ENCODE assay signal across 13 mouse cellular contexts in the genomic region with DNA sequence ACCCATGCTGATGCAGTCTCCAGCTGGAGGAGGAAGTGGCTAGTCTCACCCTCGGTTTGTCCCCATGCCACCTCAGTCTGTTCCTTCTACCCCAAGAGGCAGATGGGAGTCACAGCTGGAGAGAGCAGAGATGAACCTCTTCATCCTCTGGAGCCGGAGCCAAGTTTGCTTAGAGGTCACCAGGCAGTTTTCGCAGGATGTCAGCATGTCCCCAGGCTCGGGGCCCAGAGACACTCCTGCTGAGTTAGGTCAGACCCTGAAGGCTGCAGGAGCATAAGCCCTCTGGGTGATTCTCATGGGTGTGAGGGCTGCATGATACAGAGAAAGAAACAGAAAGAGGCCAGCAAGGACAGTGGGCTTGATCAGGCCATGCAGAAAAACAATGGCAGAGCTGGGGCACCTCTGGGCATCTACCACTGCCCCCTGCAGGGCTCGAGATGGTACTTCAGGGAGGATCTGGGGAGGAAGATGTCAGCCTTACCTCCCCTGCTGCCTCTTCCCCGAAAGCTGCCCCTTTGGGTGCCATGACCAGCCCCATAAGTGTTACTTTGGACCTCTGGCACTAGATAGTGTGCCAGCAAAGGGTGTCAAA. TPM values are rescaled to one million over a fixed set of nuclear protein-coding genes. Genes with fewer than 3 reads are reported as not detected.
DNase-seq lines count a peak whose midpoint lies in the region; ATAC-seq and TF ChIP-seq lines count a peak whose summit lies in the region.
"Had no signal": no experiment of that assay in that cellular context is flagged by ENCODE, and none has a peak within 500 bp of the region (broad histone marks: within the 10 kb centered on the region; RNA-seq: fewer than 3 reads in every experiment).

No protein-coding gene starts in this region.

- H3K27ac ChIP-seq in cerebellum, adult 2 months (ENCODE audit: insufficient read depth, low read length) = no peak overlapping the region
- no peak overlapping the region for H3K27ac ChIP-seq in liver, adult 2 months (replicated peaks; ENCODE audit: insufficient read depth, low read depth, low read length)
- H3K27ac ChIP-seq: heart, embryonic 13.5 days; neural tube, embryonic 13.5 days; stomach, embryonic 15.5 days had no signal

- H3K79me2 ChIP-seq in liver, adult 2 months (ENCODE audit: control insufficient read depth, insufficient read depth, low read length) = no peaks in the 10 kb centered on the region

- H3K9me3 ChIP-seq in G1E (replicated peaks) = no peaks in the 10 kb centered on the region
- H3K9me3 ChIP-seq: heart, embryonic 13.5 days; neural tube, embryonic 13.5 days; stomach, embryonic 15.5 days had no signal

- no peaks in the 10 kb centered on the region for H3K27me3 ChIP-seq in cerebellum, adult 2 months (ENCODE audit: control insufficient read depth, insufficient read depth, low read length)
- H3K27me3 ChIP-seq in liver, adult 2 months (ENCODE audit: control insufficient read depth, insufficient read depth, low read length) = peaks cover 13% of the 10 kb centered on the region
- H3K27me3 ChIP-seq in G1E (ENCODE audit: insufficient read depth, low read length) = peaks cover 60% of the 10 kb centered on the region

- peak in 1 of 2 experiments; percentile 30 for DNase-seq in cerebellum, adult 2 months
- no peak for DNase-seq in cerebellum, adult 18-20 months
- DNase-seq in liver, adult 2 months (ENCODE audit: extremely low read depth, low read depth, low spot score) = no peak
- DNase-seq in liver (no peak), G1E (ENCODE audit: low spot score) (no peak)
- DNase-seq in frontal cortex, postnatal 14 days (ENCODE audit: low spot score in 2 of 2) = no peak
- no peak for DNase-seq in urinary bladder, postnatal 14 days (ENCODE audit: low spot score)
- DNase-seq: kidney, postnatal 25 days had no signal

- H3K36me3 ChIP-seq in liver, adult 2 months (ENCODE audit: control insufficient read depth, insufficient read depth, low read length) = no peaks in the 10 kb centered on the region
- no peaks in the 10 kb centered on the region for H3K36me3 ChIP-seq in G1E (replicated peaks)
- H3K36me3 ChIP-seq: heart, embryonic 13.5 days; neural tube, embryonic 13.5 days; stomach, embryonic 15.5 days had no signal

- TF ChIP-seq POLR2A in cerebellum, adult 2 months (IDR thresholded peaks at IDR 0.05; ENCODE audit: borderline replicate concordance, insufficient read depth, low read length) = no peak
- no peak for TF ChIP-seq POLR2A in liver, adult 2 months (IDR thresholded peaks at IDR 0.05; ENCODE audit: extremely low read depth, insufficient read depth, low read length)

- no peak overlapping the region for H3K9ac ChIP-seq in liver, adult 2 months (ENCODE audit: low read depth, low read length)
- H3K9ac ChIP-seq: heart, embryonic 13.5 days; neural tube, embryonic 13.5 days; stomach, embryonic 15.5 days had no signal

- WGBS in cerebellum, adult 2 months = 51% methylated on average over 6 of the region's 6 CpGs
- 69% methylated on average over 6 of the region's 6 CpGs for WGBS in liver, adult 2 months

- H3K4me1 ChIP-seq in cerebellum, adult 2 months (ENCODE audit: control insufficient read depth, insufficient read depth, low read length) = peaks cover 14% of the 10 kb centered on the region
- no peaks in the 10 kb centered on the region; the same call in 1 of the 2 replicates for H3K4me1 ChIP-seq in liver, adult 2 months (ENCODE audit: control insufficient read depth, insufficient read depth, low read length)
- H3K4me1 ChIP-seq in G1E (ENCODE audit: insufficient read depth, low read depth, low read length) = peaks cover 15% of the 10 kb centered on the region; the same call in 1 of the 2 replicates

- peak; percentile 48; the same call in 1 of the 2 replicates for TF ChIP-seq CTCF in cerebellum, adult 2 months (IDR thresholded peaks at IDR 0.05; ENCODE audit: borderline replicate concordance, insufficient read depth, low read depth, low read length)
- peak; percentile 80 for TF ChIP-seq CTCF in liver, adult 2 months (IDR thresholded peaks at IDR 0.05; ENCODE audit: low read depth, low read length)
- TF ChIP-seq CTCF in G1E (IDR thresholded peaks at IDR 0.05; ENCODE audit: low read depth, low read length) = peak; percentile 45

- ATAC-seq in G1E (ENCODE audit: extremely low read depth, insufficient number of reproducible peaks, low FRiP score, poor library complexity, severe bottlenecking) = no peak
- 0 out of 2 replicates have a peak, but pooled peaks have one; percentile 10 for ATAC-seq in erythroid progenitor cell, adult 5-6 weeks (replicated peaks; ENCODE audit: low FRiP score, poor library complexity, severe bottlenecking)

- no peak overlapping the region for H3K4me3 ChIP-seq in cerebellum, adult 2 months (replicated peaks; ENCODE audit: insufficient read depth, low read depth, low read length)
- H3K4me3 ChIP-seq in liver, adult 2 months (ENCODE audit: insufficient read depth, low read depth, low read length) = no peak overlapping the region
- H3K4me3 ChIP-seq in G1E (ENCODE audit: low read depth, low read length) = no peak overlapping the region
- H3K4me3 ChIP-seq: heart, embryonic 13.5 days; neural tube, embryonic 13.5 days had no signal

RNA-seq across cellular contexts. Expression of a gene that starts 5.1 kb away (rescaled TPM):
- polyA plus RNA-seq in cerebellum, adult 2 months (2012; rRNA removed) = 18.6 and 19.9 TPM in 2 replicates
- not detected in 2 replicates for total RNA-seq in liver, adult 2 months (2014; rRNA removed)
- 0.05 TPM in 1 of 2 replicates, not detected in the other for polyA plus RNA-seq in liver, adult 2 months (2012; rRNA removed)
- total RNA-seq in G1E (2014; fragmentation: Nextera tagmentation) (not detected in 2 replicates), G1E (2017) (0.05 TPM in 1 of 2 replicates, not detected in the other)
- polyA plus RNA-seq in G1E (2012) = not detected in 2 replicates
- not detected in 2 replicates for total RNA-seq in erythroid progenitor cell, adult 5-6 weeks (2015; ENCODE audit: low replicate concordance)
- total RNA-seq in erythroid progenitor cell, adult 5-6 weeks (2017; ENCODE audit: low replicate concordance) = not detected in 2 replicates
- polyA plus RNA-seq: liver, embryonic 16.5 days had no signal
